Mouse (Mus musculus) limb, embryonic 13.5 days (tissue): ENCODE measurements at regions not wholly inside any gene's neighbourhood (a gene's known extent, or its start where the extent isn't known, plus 50 kb on each side); places are given as distances from the start of the nearest gene placed in this dataset.

Experiments
- ATAC-seq: fragments of 200-750 bp; cut with Nextera tagmentation; 2 replicates; pipeline ENCODE4 v1.8.0; 2017; ENCODE audit warnings: low read depth, moderate number of reproducible peaks, moderate TSS enrichment; ENCODE audit not compliant: low FRiP score
- H3K27ac ChIP-seq: fragments of 300-500 bp; sonication (generic); 2 replicates; pipeline ENCODE4 v1.5.1; 2015; ENCODE audit warnings: inconsistent platforms, mild to moderate bottlenecking, moderate library complexity
- H3K27me3 ChIP-seq: fragments of 300-500 bp; sonication (generic); 2 replicates; pipeline ENCODE4 v1.6.1; 2015; ENCODE audit warnings: mild to moderate bottlenecking, inconsistent platforms
- H3K36me3 ChIP-seq: fragments of 300-500 bp; sonication (generic); 2 replicates; pipeline ENCODE4 v1.6.1; 2015; ENCODE audit warnings: inconsistent platforms, mild to moderate bottlenecking, moderate library complexity
- H3K4me1 ChIP-seq: fragments of 300-500 bp; sonication (generic); 2 replicates; pipeline ENCODE4 v1.6.1; 2015; ENCODE audit warnings: inconsistent platforms
- H3K4me2 ChIP-seq: fragments of 300-500 bp; sonication (generic); replicated peaks from 2 replicates; pipeline ENCODE4 v1.6.1; 2015; ENCODE audit warnings: inconsistent platforms, mild to moderate bottlenecking, moderate library complexity
- H3K4me3 ChIP-seq: fragments of 300-500 bp; sonication (generic); 2 replicates; pipeline ENCODE4 v1.5.1; 2015; ENCODE audit warnings: moderate library complexity, mild to moderate bottlenecking, inconsistent platforms
- H3K9ac ChIP-seq: fragments of 300-500 bp; sonication (generic); 2 replicates; pipeline ENCODE4 v1.6.1; 2015; ENCODE audit warnings: mild to moderate bottlenecking, inconsistent platforms
- H3K9me3 ChIP-seq: fragments of 300-500 bp; sonication (generic); 2 replicates; pipeline ENCODE4 v1.6.1; 2016; ENCODE audit warnings: inconsistent platforms
- WGBS: fragments of 180-500 bp; shearing (Covaris S2); methylation state at CpG from one replicate; pipeline ENCODE4 v1.1.7; 2015; 5-methylcytosine and 5-hydroxymethylcytosine counted together

- H3K9me3 ChIP-seq, result no peaks in the 10 kb centered on the region
- H3K4me1 ChIP-seq, result peaks cover 26% of the 10 kb centered on the region
- no peak overlapping the region for H3K4me2 ChIP-seq
- no peaks in the 10 kb centered on the region for H3K36me3 ChIP-seq
- no peak overlapping the region for H3K4me3 ChIP-seq
- H3K27ac ChIP-seq, result no peak overlapping the region
- H3K27me3 ChIP-seq, result peaks cover 28% of the 10 kb centered on the region
- no peak overlapping the region for H3K9ac ChIP-seq
- ATAC-seq, result no peak
- whole genome bisulfite sequencing, result 37% methylated on average over 4 of the region's 4 CpGs
Observed at GRCm38 (mm10) chr8:26502772-26503171, 383.4 kb downstream of the Gm45692 start.

- H3K27ac ChIP-seq, result no peak overlapping the region
- peaks cover 26% of the 10 kb centered on the region for H3K4me1 ChIP-seq
- WGBS, result 48% methylated on average over 4 of the region's 4 CpGs
- no peak overlapping the region for H3K4me2 ChIP-seq
- H3K27me3 ChIP-seq, result peaks cover 40% of the 10 kb centered on the region
- H3K9ac ChIP-seq, result no peak overlapping the region
- H3K4me3 ChIP-seq, result no peak overlapping the region
- H3K36me3 ChIP-seq, result no peaks in the 10 kb centered on the region
- ATAC-seq, result no peak
- no peaks in the 10 kb centered on the region for H3K9me3 ChIP-seq
Observed at GRCm38 (mm10) chr8:26503918-26504317, 384.6 kb downstream of the Gm45692 start.

GRCm38 (mm10) chr8:26504319-26505035, 385.1 kb downstream of the Gm45692 start:
- 46% methylated on average over 16 of the region's 16 CpGs for WGBS
- peak; percentile 51; the same call in 1 of the 2 replicates for ATAC-seq
- peaks cover 26% of the 10 kb centered on the region for H3K4me1 ChIP-seq
- H3K9ac ChIP-seq, result no peak overlapping the region
- H3K4me2 ChIP-seq, result no peak overlapping the region
- H3K9me3 ChIP-seq, result no peaks in the 10 kb centered on the region
- H3K27me3 ChIP-seq, result peaks cover 46% of the 10 kb centered on the region
- H3K27ac ChIP-seq, result no peak overlapping the region
- no peak overlapping the region for H3K4me3 ChIP-seq
- H3K36me3 ChIP-seq, result no peaks in the 10 kb centered on the region

- Histone ChIP-seq H3K27me3 (peaks cover 52% of the 10 kb centered on the region), H3K9ac (no peak overlapping the region), H3K4me2 (no peak overlapping the region), H3K9me3 (no peaks in the 10 kb centered on the region), H3K4me1 (peaks cover 15% of the 10 kb centered on the region), H3K36me3 (no peaks in the 10 kb centered on the region), H3K27ac (no peak overlapping the region), H3K4me3 (no peak overlapping the region)
- 13% methylated on average over 12 of the region's 12 CpGs for WGBS
- ATAC-seq, result no peak
Observed at GRCm38 (mm10) chr8:26507611-26508070, 388.3 kb downstream of the Gm45692 start.

GRCm38 (mm10) chr8:26509254-26509653, 389.9 kb downstream of the Gm45692 start:
- Histone ChIP-seq H3K4me2 (no peak overlapping the region), H3K4me1 (peaks cover 8% of the 10 kb centered on the region), H3K27ac (no peak overlapping the region), H3K36me3 (no peaks in the 10 kb centered on the region), H3K4me3 (no peak overlapping the region), H3K9ac (no peak overlapping the region), H3K27me3 (peaks cover 43% of the 10 kb centered on the region), H3K9me3 (no peaks in the 10 kb centered on the region)
- WGBS, result 41% methylated on average over 3 of the region's 3 CpGs
- ATAC-seq, result no peak

GRCm38 (mm10) chr8:26513001-26513400, 393.7 kb downstream of the Gm45692 start:
- Histone ChIP-seq H3K4me3 (no peak overlapping the region), H3K4me2 (no peak overlapping the region), H3K27ac (no peak overlapping the region), H3K9ac (no peak overlapping the region), H3K36me3 (no peaks in the 10 kb centered on the region), H3K27me3 (peaks cover 25% of the 10 kb centered on the region), H3K4me1 (no peaks in the 10 kb centered on the region), H3K9me3 (no peaks in the 10 kb centered on the region)
- ATAC-seq, result no peak
- WGBS, result 91% methylated on average over 7 of the region's 7 CpGs

- 88% methylated on average over 2 of the region's 2 CpGs for WGBS
- H3K9me3 ChIP-seq, result no peaks in the 10 kb centered on the region
- H3K4me1 ChIP-seq, result peaks cover 14% of the 10 kb centered on the region
- no peaks in the 10 kb centered on the region for H3K36me3 ChIP-seq
- no peak overlapping the region for H3K4me2 ChIP-seq
- H3K27me3 ChIP-seq, result peaks cover 27% of the 10 kb centered on the region
- H3K4me3 ChIP-seq, result no peak overlapping the region
- no peak overlapping the region for H3K27ac ChIP-seq
- H3K9ac ChIP-seq, result no peak overlapping the region
- ATAC-seq, result no peak
Observed at GRCm38 (mm10) chr8:26524237-26524636, 404.9 kb downstream of the Gm45692 start.

- Histone ChIP-seq H3K27ac (no peak overlapping the region), H3K4me3 (no peak overlapping the region), H3K4me2 (no peak overlapping the region), H3K4me1 (peaks cover 14% of the 10 kb centered on the region), H3K27me3 (peaks cover 34% of the 10 kb centered on the region), H3K9ac (no peak overlapping the region), H3K9me3 (no peaks in the 10 kb centered on the region), H3K36me3 (no peaks in the 10 kb centered on the region)
- ATAC-seq, result peak; percentile 83
- WGBS, result 9% methylated on average over 10 of the region's 10 CpGs
Observed at GRCm38 (mm10) chr8:26526474-26527185, 407.3 kb downstream of the Gm45692 start.

GRCm38 (mm10) chr8:26527186-26527580, 407.8 kb downstream of the Gm45692 start:
- Histone ChIP-seq H3K4me3 (no peak overlapping the region), H3K4me2 (no peak overlapping the region), H3K4me1 (peaks cover 14% of the 10 kb centered on the region), H3K27ac (no peak overlapping the region), H3K9me3 (no peaks in the 10 kb centered on the region), H3K9ac (no peak overlapping the region), H3K36me3 (no peaks in the 10 kb centered on the region), H3K27me3 (peaks cover 34% of the 10 kb centered on the region)
- no peak for ATAC-seq
- WGBS, result 45% methylated on average over 5 of the region's 5 CpGs

GRCm38 (mm10) chr8:26529921-26530320, 410.6 kb downstream of the Gm45692 start:
- H3K4me1 ChIP-seq, result peaks cover 14% of the 10 kb centered on the region
- H3K9me3 ChIP-seq, result no peaks in the 10 kb centered on the region
- no peak overlapping the region for H3K27ac ChIP-seq
- peaks cover 56% of the 10 kb centered on the region for H3K27me3 ChIP-seq
- no peak overlapping the region for H3K4me3 ChIP-seq
- no peak for ATAC-seq
- 82% methylated on average over 8 of the region's 8 CpGs for WGBS
- H3K9ac ChIP-seq, result no peak overlapping the region
- H3K4me2 ChIP-seq, result no peak overlapping the region
- no peaks in the 10 kb centered on the region for H3K36me3 ChIP-seq

GRCm38 (mm10) chr8:26533444-26534421, 414.4 kb downstream of the Gm45692 start:
- Histone ChIP-seq H3K36me3 (no peaks in the 10 kb centered on the region), H3K4me2 (no peak overlapping the region), H3K4me3 (no peak overlapping the region), H3K4me1 (no peaks in the 10 kb centered on the region), H3K9ac (no peak overlapping the region), H3K9me3 (no peaks in the 10 kb centered on the region), H3K27me3 (peaks cover 41% of the 10 kb centered on the region), H3K27ac (no peak overlapping the region)
- WGBS, result 70% methylated on average over 22 of the region's 22 CpGs
- no peak for ATAC-seq

GRCm38 (mm10) chr8:26535816-26536215, 416.5 kb downstream of the Gm45692 start:
- Histone ChIP-seq H3K4me1 (no peaks in the 10 kb centered on the region), H3K36me3 (no peaks in the 10 kb centered on the region), H3K4me3 (no peak overlapping the region), H3K27ac (no peak overlapping the region), H3K4me2 (no peak overlapping the region), H3K27me3 (peaks cover 29% of the 10 kb centered on the region; the same call in 1 of the 2 replicates), H3K9ac (no peak overlapping the region), H3K9me3 (no peaks in the 10 kb centered on the region)
- no peak for ATAC-seq
- WGBS, result 51% methylated on average over 3 of the region's 3 CpGs
